Mouse (Mus musculus): Measurements from ENCODE around the gene Slc8b1. TPM values are rescaled to one million over a fixed set of nuclear protein-coding genes. Genes with fewer than 3 reads are reported as not detected.

The Slc8b1 gene
- polyA plus RNA-seq, 1 experiment from 2014 or later, result 4.9 TPM

GRCm38 (mm10) chr5:120579211-120579897 lies 68.4 kb downstream of the Slc8b1 start:
- peaks cover 9% of the 10 kb centered on the region; the same call in 1 of the 2 replicates for H3K4me1 ChIP-seq (replicated peaks; ENCODE audit: control insufficient read depth, insufficient read depth)
- peak; percentile 55 for DNase-seq (ENCODE audit: low spot score)
- H3K4me2 ChIP-seq (replicated peaks; ENCODE audit: low read depth), result peak overlapping the region; percentile 37
- peak overlapping the region; percentile 43; the same call in 1 of the 2 replicates for H3K9ac ChIP-seq (ENCODE audit: low read length)
- no peak overlapping the region for H3K4me3 ChIP-seq (ENCODE audit: low read depth, low read length)
- ATAC-seq (ENCODE audit: low FRiP score, low TSS enrichment), result peak; percentile 58; the same call in 1 of the 2 replicates
- no peaks in the 10 kb centered on the region for H3K27me3 ChIP-seq (ENCODE audit: control insufficient read depth, insufficient read depth, low read length)
- H3K27ac ChIP-seq (replicated peaks), result peak overlapping the region; percentile 91
- no peak for TF ChIP-seq EP300 (optimal IDR thresholded peaks at IDR 0.05)
- no peak for TF ChIP-seq CTCF (IDR thresholded peaks at IDR 0.05; ENCODE audit: low read depth)
- 0 out of 2 replicates have a peak, but pooled peaks cover 9% of the 10 kb centered on the region for H3K36me3 ChIP-seq (ENCODE audit: control insufficient read depth, insufficient read depth, low read length)
- WGBS, result 36% methylated on average over 26 of the region's 26 CpGs
- H3K9me3 ChIP-seq (ENCODE audit: control insufficient read depth, low read length), result no peaks in the 10 kb centered on the region

GRCm38 (mm10) chr5:120579898-120580626 lies 69.1 kb downstream of the Slc8b1 start:
- H3K9me3 ChIP-seq (ENCODE audit: control insufficient read depth, low read length), result no peaks in the 10 kb centered on the region
- H3K4me1 ChIP-seq (replicated peaks; ENCODE audit: control insufficient read depth, insufficient read depth), result peaks cover 9% of the 10 kb centered on the region; the same call in 1 of the 2 replicates
- DNase-seq (ENCODE audit: low spot score) (no peak), ATAC-seq (ENCODE audit: low FRiP score, low TSS enrichment) (no peak)
- no peak overlapping the region for H3K4me3 ChIP-seq (ENCODE audit: low read depth, low read length)
- H3K36me3 ChIP-seq (ENCODE audit: control insufficient read depth, insufficient read depth, low read length), result peaks cover 16% of the 10 kb centered on the region; the same call in 1 of the 2 replicates
- 0 out of 2 replicates have a peak overlapping the region, but pooled peaks have one; percentile 37 for H3K4me2 ChIP-seq (replicated peaks; ENCODE audit: low read depth)
- H3K27ac ChIP-seq (replicated peaks), result peak overlapping the region; percentile 91
- H3K9ac ChIP-seq (ENCODE audit: low read length), result peak overlapping the region; percentile 4; the same call in 1 of the 2 replicates
- no peaks in the 10 kb centered on the region for H3K27me3 ChIP-seq (ENCODE audit: control insufficient read depth, insufficient read depth, low read length)
- TF ChIP-seq CTCF (IDR thresholded peaks at IDR 0.05; ENCODE audit: low read depth) (no peak), EP300 (optimal IDR thresholded peaks at IDR 0.05) (no peak)
- 90% methylated on average over 26 of the region's 26 CpGs for WGBS

GRCm38 (mm10) chr5:120582002-120582401 lies 71.0 kb downstream of the Slc8b1 start:
- H3K9me3 ChIP-seq (ENCODE audit: control insufficient read depth, low read length), result no peaks in the 10 kb centered on the region
- no peak overlapping the region for H3K9ac ChIP-seq (ENCODE audit: low read length)
- peaks cover 7% of the 10 kb centered on the region for H3K4me1 ChIP-seq (replicated peaks; ENCODE audit: control insufficient read depth, insufficient read depth)
- no peak for DNase-seq (ENCODE audit: low spot score)
- TF ChIP-seq EP300 (optimal IDR thresholded peaks at IDR 0.05), result no peak
- TF ChIP-seq CTCF (IDR thresholded peaks at IDR 0.05; ENCODE audit: low read depth), result no peak
- WGBS, result 78% methylated on average over 9 of the region's 9 CpGs
- no peak overlapping the region for H3K27ac ChIP-seq (replicated peaks)
- ATAC-seq (ENCODE audit: low FRiP score, low TSS enrichment), result no peak
- H3K36me3 ChIP-seq (ENCODE audit: control insufficient read depth, insufficient read depth, low read length), result peaks cover 16% of the 10 kb centered on the region; the same call in 1 of the 2 replicates
- H3K27me3 ChIP-seq (ENCODE audit: control insufficient read depth, insufficient read depth, low read length), result no peaks in the 10 kb centered on the region
- H3K4me3 ChIP-seq (ENCODE audit: low read depth, low read length), result no peak overlapping the region
- H3K4me2 ChIP-seq (replicated peaks; ENCODE audit: low read depth), result no peak overlapping the region

GRCm38 (mm10) chr5:120583511-120583910 lies 72.5 kb downstream of the Slc8b1 start:
- Histone ChIP-seq H3K27me3 (ENCODE audit: control insufficient read depth, insufficient read depth, low read length) (no peaks in the 10 kb centered on the region), H3K27ac (replicated peaks) (no peak overlapping the region), H3K36me3 (ENCODE audit: control insufficient read depth, insufficient read depth, low read length) (peaks cover 16% of the 10 kb centered on the region; the same call in 1 of the 2 replicates), H3K4me1 (replicated peaks; ENCODE audit: control insufficient read depth, insufficient read depth) (peaks cover 5% of the 10 kb centered on the region), H3K9me3 (ENCODE audit: control insufficient read depth, low read length) (no peaks in the 10 kb centered on the region), H3K4me2 (replicated peaks; ENCODE audit: low read depth) (no peak overlapping the region), H3K9ac (ENCODE audit: low read length) (no peak overlapping the region), H3K4me3 (ENCODE audit: low read depth, low read length) (no peak overlapping the region)
- ATAC-seq (ENCODE audit: low FRiP score, low TSS enrichment), result no peak
- TF ChIP-seq CTCF (IDR thresholded peaks at IDR 0.05; ENCODE audit: low read depth), result no peak
- TF ChIP-seq EP300 (optimal IDR thresholded peaks at IDR 0.05), result no peak
- WGBS, result 84% methylated on average over 4 of the region's 4 CpGs
- DNase-seq (ENCODE audit: low spot score), result no peak

Other genes starting within 250 kb of the Slc8b1 start
- gene Lhx5, start 79.5 kb upstream of the Slc8b1 start, polyA plus RNA-seq (2015; fragmentation: Nextera tagmentation; extraction: Ambion mirVana), result 0.16 and 0.18 TPM in 2 replicates
- 16.2 and 16.8 TPM in 2 replicates for gene Sdsl, start 38.4 kb upstream of the Slc8b1 start, polyA plus RNA-seq (2015; fragmentation: Nextera tagmentation; extraction: Ambion mirVana)
- not detected in 2 replicates for gene Sds, start 34.6 kb upstream of the Slc8b1 start, polyA plus RNA-seq (2015; fragmentation: Nextera tagmentation; extraction: Ambion mirVana)
- gene Plbd2, start 7.5 kb upstream of the Slc8b1 start, polyA plus RNA-seq (2015; fragmentation: Nextera tagmentation; extraction: Ambion mirVana), result 42.6 and 45.9 TPM in 2 replicates
- 12.7 and 13.9 TPM in 2 replicates for gene Tpcn1, start 77.5 kb downstream of the Slc8b1 start, polyA plus RNA-seq (2015; fragmentation: Nextera tagmentation; extraction: Ambion mirVana)
- 0.25 and 0.36 TPM in 2 replicates for gene Iqcd, start 77.8 kb downstream of the Slc8b1 start, polyA plus RNA-seq (2015; fragmentation: Nextera tagmentation; extraction: Ambion mirVana)
- gene Rita1, start 101.4 kb downstream of the Slc8b1 start, polyA plus RNA-seq (2015; fragmentation: Nextera tagmentation; extraction: Ambion mirVana), result 12.1 TPM in 2 replicates
- 22.5 and 23.0 TPM in 2 replicates for gene Ddx54, start 101.6 kb downstream of the Slc8b1 start, polyA plus RNA-seq (2015; fragmentation: Nextera tagmentation; extraction: Ambion mirVana)
- 0.10 TPM in 1 of 2 replicates, not detected in the other for gene Cfap73, start 123.1 kb downstream of the Slc8b1 start, polyA plus RNA-seq (2015; fragmentation: Nextera tagmentation; extraction: Ambion mirVana)
- 0.08 and 0.44 TPM in 2 replicates for gene Rasal1, start 137.6 kb downstream of the Slc8b1 start, polyA plus RNA-seq (2015; fragmentation: Nextera tagmentation; extraction: Ambion mirVana)
- 2.0 and 3.1 TPM in 2 replicates for gene Dtx1, start 200.8 kb downstream of the Slc8b1 start, polyA plus RNA-seq (2015; fragmentation: Nextera tagmentation; extraction: Ambion mirVana)
- 0.59 and 0.74 TPM in 2 replicates for gene Oas2, start 238.7 kb downstream of the Slc8b1 start, polyA plus RNA-seq (2015; fragmentation: Nextera tagmentation; extraction: Ambion mirVana)

All from stomach, postnatal 0 days (tissue).